Mouse (Mus musculus) fat pad, adult 2 months (tissue): ENCODE results near the gene Pck1.

Experiments used
- DNase-seq: peaks from one replicate; pipeline ENCODE4 v3.0.0-alpha.2; 2011; ENCODE audit warnings: low read depth, low spot score; ENCODE audit errors: extremely low read depth

Pck1 gene

DNA sequence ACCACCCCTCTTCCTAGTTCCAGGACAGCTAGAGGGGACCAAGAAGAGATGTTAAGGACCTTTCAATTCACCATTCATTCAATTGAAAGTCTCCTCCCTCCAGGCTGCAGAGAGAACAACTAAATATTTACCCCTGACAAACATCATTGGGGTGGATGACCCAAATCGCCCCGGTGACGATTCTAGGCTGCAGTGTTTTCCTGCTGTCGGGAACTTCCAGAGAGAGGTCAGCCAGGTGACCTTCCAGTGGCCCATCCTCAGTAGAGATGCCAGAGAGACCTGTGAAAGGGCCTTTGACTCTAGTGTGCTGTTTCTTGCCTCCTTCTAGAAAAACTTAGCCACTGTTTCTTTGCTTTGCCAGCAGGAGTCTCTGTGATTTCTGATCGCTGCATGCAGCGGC lies 6.1 kb upstream of the Pck1 start:
- no peak for DNase-seq

GRCm38 (mm10) chr2:173148001-173148400 lies 4.8 kb upstream of the Pck1 start:
- DNase-seq: no peak

DNA sequence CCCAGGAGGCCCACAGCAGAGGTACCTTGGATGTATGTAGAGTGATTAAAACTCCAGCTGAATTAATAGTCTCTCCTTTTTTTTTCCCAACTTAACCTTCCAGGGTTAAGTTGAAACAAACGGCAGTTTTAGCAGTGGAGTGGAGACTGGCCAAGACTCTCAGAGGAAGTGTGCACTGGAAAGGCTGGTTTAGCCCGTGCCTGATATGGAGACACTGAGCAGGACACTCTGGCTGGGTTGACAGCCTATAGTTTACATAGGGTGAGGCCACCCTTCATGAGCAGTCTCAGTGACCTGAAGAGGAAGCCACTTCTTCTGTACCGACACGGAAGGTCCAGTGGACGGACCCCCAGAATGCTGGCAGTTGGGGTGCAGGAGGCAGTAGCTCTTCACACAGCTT lies 1.5 kb upstream of the Pck1 start:
- no peak for DNase-seq

- no peak for DNase-seq
Measured at GRCm38 (mm10) chr2:173151784-173152284, 1.0 kb upstream of the Pck1 start.

DNA sequence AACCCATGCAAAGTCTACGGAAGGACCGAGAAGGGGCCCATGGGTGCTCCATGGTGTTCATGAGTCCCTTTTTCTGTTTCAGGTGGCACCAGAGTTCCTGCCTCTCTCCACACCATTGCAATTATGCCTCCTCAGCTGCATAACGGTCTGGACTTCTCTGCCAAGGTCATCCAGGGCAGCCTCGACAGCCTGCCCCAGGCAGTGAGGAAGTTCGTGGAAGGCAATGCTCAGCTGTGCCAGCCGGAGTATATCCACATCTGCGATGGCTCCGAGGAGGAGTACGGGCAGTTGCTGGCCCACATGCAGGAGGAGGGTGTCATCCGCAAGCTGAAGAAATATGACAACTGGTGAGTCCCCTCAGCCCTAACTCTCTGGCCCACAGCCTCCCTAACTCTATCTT lies 418 bp downstream of the Pck1 start:
- no peak for DNase-seq

GRCm38 (mm10) chr2:173154513-173154912 lies 1.7 kb downstream of the Pck1 start:
- no peak for DNase-seq

DNA sequence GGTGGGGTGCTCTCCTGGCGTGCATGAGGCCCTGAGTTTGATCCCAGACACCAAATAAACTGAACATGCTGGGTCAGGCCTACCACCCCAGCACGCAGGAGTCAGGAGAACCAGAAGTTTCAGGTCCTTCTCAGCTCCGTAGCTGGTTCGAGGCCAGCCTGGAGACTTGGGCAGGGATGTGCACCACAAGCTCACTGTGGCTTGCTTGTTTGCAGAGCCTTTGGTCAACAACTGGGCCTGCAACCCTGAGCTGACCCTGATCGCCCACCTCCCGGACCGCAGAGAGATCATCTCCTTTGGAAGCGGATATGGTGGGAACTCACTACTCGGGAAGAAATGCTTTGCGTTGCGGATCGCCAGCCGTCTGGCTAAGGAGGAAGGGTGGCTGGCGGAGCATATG lies 2.1 kb downstream of the Pck1 start:
- DNase-seq: no peak

GRCm38 (mm10) chr2:173155907-173156306 lies 3.1 kb downstream of the Pck1 start:
- DNase-seq: no peak

- DNase-seq: no peak
Measured at GRCm38 (mm10) chr2:173156923-173157322, 4.1 kb downstream of the Pck1 start.

DNA sequence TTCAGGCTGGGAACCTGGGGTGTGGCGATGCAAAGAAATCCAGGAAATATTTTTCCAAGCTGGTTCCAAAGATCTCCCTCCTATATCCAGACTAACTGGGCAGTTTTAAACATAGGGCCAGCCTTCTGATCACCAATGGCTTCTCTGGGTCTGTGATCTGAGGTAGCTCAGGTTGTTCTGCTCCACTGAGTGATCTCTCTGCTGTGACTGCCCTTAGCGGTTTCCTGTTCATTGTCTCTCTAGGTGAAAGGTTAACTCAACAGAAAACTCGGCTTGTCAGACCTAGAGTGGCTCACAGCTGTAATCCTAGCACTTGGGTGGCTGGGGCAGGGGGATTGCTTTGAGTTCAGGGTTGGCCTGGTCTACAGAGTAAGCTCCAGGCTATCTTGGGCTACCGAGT lies 4.5 kb downstream of the Pck1 start:
- no peak for DNase-seq

DNA sequence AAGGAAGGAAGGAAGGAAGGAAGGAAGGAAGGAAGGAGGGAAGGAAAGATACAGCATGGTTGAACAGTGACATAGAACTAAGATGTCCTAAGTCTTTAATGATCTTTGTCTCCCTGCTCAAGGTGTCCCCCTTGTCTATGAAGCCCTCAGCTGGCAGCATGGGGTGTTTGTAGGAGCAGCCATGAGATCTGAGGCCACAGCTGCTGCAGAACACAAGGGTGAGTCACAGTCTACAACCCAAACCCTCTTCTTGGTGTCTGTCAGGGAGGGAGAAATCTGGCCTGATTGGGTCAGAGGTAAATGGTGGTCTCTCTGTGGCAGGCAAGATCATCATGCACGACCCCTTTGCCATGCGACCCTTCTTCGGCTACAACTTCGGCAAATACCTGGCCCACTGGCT lies 5.0 kb downstream of the Pck1 start:
- no peak for DNase-seq

DNA sequence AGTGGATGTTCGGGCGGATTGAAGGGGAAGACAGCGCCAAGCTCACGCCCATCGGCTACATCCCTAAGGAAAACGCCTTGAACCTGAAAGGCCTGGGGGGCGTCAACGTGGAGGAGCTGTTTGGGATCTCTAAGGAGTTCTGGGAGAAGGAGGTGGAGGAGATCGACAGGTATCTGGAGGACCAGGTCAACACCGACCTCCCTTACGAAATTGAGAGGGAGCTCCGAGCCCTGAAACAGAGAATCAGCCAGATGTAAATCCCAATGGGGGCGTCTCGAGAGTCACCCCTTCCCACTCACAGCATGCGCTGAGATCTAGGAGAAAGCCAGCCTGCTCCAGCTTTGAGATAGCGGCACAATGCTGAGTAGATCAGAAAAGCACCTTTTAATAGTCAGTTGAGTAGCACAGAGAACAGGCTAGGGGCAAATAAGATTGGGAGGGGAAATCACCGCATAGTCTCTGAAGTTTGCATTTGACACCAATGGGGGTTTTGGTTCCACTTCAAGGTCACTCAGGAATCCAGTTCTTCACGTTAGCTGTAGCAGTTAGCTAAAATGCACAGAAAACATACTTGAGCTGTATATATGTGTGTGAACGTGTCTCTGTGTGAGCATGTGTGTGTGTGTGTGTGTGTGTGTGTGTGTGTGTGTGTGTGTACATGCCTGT lies 5.7 kb downstream of the Pck1 start:
- DNase-seq: no peak

DNA sequence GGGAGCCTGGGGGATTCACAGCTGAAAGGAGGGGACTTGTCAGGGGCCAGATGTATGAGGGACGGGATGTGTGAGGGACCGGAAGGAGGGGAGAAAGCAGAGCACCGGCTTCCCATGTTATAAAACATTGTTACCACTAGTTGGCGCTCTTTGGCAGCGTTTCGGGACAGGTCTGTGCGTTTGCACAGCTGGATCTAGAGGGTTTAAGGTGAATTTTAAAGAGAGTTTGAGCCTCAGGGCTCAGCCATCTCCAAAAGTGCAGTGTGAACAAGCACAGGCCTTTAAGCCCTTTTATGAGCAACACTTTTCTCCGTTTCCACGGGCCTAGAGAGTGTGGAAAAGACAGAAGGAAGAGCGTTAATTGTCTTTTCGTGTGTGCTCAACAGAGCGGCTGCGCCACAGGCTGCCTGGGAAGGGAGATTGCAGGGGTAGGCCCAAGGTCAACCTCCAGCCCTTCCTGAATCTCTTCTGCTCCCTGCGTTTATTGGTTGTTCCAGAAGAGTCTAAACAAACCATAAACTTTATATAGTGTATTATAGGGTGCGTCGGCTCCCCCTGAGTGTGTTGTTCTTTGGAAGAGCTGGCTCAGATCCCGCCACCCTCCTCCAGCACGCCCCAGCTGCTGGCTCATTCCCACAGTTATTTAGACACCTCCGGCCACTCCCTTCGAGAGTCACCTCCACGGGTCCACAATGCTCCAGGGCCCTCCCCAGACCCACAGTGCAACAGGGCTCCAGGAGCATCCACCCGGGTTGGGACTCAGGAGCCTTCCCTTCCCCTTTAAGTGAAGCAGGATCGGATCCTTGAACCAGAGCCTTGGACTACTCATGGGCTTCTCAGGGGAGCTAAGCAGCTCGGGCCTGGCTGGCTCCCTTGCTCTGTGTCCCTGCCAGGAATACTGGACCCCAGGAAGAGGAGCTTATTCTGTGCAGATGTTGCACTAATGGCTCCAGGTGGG lies 6.8 kb downstream of the Pck1 start:
- peak; percentile 8 for DNase-seq

DNA sequence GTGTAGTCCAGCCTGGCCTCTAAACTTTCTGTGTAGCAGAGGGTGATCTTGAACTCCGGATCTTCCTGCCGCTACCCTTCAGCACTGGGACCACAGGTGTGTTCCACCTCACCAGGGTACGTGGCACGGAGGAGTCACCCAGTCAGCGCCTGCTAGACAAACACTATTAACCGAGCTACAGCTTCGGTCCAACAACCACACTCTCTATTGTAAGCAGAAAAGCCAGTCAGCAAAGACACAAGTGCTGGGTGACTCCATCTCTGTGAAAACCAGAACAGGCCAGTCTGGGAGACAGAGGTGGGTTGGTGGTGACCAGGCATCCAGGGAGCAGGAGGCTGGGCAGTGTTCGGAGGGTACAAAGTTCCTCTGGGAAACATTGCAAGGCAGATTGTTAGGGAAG lies 10.5 kb downstream of the Pck1 start:
- no peak for DNase-seq

DNA sequence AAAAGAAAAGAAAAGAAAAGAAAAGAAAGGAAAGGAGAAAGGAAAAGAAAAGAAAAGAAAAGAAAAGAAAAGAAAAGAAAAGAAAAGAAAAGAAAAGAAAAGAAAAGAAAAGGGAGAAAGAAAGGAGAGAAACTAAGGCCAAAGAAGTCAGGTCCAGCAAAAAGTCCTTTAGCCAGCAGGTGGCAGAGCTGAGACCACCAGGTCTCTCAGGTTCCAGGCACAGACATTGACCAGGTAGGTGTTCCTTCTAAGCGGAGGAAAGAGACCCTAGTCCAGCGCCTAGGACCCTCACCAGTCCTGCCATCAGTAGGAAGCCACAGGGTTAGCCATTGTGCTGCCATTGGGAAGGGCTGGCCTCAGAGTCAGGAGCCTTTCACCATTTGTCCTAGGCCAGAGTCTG lies 11.5 kb downstream of the Pck1 start:
- DNase-seq: no peak

DNA sequence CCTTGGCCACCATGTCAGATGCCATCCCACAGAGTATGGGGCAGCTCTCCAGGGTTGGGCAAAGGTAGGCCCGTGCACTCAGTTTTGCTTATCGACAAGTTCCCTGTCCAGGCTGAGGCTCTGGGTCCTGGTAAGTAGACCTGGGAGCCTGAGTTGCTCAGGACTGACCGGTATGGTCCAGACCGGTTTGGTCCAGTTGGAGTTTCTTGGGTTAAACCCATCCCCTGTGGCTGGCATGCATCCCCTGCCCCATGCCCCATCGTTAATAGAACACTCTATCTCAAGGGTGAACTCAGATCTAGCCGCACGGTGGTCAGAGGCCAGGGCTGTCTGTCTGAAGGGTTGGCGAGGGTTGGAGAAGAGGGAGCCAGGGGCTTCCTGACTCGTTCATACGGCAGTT lies 12.1 kb downstream of the Pck1 start:
- DNase-seq: no peak

DNA sequence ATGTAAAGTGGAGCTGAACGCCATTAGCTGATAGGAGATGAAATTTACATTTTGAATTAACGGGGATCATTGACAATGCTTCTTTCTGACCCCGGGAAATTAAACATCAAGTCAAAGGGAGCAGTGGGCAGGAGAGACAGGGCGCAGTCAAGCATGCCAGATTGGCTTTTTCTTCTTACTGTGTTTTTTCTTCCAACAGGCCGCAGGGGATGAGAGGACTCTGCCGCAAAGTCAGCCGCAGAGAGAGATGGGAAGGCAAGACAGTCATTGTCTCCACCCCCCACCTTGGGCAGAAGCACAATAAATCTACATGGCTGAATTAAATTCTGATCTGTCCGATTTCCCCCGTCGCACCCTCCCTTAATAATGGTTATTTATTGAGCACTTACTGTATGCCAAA lies 12.5 kb downstream of the Pck1 start:
- no peak for DNase-seq

GRCm38 (mm10) chr2:173168411-173168851 lies 15.6 kb downstream of the Pck1 start:
- no peak for DNase-seq

DNA sequence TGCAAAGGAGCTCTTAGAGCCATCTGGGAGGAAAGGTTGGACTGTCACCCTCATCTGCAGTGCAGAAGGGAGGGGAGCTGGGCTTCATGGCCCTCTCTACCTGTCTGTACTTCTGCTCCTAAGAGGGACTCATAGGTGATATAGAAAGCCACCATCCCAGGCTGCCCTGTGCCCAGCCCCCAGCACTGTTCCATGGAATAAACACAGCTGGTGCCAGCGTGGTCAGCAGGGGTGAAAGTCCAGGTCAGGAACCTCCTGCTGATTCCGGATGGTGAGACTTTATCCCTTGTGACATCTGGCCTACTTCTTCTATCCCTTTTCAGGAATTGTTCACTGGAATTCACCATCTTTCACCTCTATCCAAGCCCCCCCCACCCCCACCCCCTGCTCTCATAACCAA lies 17.2 kb downstream of the Pck1 start:
- DNase-seq: no peak

DNA sequence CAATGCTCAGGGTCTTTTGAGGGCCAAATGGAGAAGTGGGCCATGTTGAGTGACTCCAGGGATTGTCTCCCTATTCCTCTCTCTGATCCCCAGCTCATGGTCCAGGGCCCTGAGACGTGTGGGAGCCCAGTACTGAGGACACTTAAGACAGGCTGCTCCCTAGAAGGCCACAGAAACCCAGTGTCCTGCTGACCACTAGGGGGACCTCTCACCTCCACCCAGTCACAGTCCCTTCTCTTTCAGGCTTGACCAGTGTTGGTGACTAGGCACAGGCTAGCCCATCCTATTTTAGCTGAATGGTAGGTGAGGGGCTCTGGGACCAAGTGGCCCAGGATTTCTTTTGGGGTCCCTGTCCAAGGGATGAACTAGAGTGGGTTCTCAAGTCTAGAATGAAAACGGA lies 17.9 kb downstream of the Pck1 start:
- DNase-seq: no peak

DNA sequence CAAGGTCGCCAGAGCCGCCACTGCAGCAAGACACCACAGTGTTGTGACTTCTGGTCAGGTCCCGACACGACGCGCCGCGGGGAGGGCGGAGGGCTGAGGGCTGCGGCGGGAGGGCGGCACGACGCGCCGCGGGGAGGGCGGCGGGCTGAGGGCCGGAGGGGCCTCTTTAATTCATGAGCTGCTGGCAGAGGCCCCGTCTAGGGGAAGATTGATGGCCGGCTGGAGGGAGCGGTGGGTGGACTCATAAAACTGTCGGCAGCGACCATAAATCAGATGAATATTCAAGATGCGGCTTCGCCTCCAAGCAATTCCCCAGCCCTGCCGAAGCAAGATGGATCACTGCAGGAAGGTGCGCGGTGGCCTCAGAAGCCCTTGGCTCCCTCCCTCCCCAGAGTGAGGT lies 18.6 kb downstream of the Pck1 start:
- peak; percentile 40 for DNase-seq

- DNase-seq: no peak
Measured at GRCm38 (mm10) chr2:173171956-173172355, 19.1 kb downstream of the Pck1 start.
